Comparison of ENCODE assay signal across 15 mouse cellular contexts in the genomic region with DNA sequence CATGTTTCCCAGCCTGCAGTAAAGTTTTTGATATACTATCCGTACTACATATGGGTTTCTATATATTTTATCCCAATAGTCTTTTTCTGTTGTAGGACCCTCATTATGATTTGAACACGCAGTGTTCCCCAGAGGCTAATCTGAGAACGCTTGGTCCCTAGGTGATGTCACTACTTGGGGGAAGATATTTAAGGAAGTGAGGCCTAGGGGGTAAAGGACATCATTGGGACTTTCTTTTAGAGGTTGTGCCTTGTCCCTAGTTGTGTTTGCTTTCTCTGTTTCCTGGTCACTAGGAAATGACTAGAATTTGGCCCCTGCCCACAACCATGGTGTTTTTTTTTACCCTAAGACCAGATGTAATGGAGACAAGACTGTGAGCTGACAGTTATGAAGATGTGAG.
"Had no signal": no experiment of that assay in that cellular context is flagged by ENCODE, and none has a peak within 500 bp of the region (broad histone marks: within the 10 kb centered on the region; RNA-seq: fewer than 3 reads in every experiment).

No protein-coding gene starts in this region.

- DNase-seq: liver, postnatal 0 days; lung, adult 2 months; lung, postnatal 14 days; lung, postnatal 4 days; midbrain, embryonic 14.5 days; retina, postnatal 1 day; right cerebral cortex, adult 18-20 months; right cerebral cortex, postnatal 25 days; right cerebral cortex, postnatal 4 days; spleen, adult 18-20 months; thymus, adult 18-20 months; thymus, postnatal 14 days; thymus, postnatal 36 days had no signal

- ATAC-seq: liver, postnatal 0 days; lung, postnatal 0 days; midbrain, embryonic 16.5 days had no signal
